Mouse (Mus musculus) liver, postnatal 0 days (tissue): Measurements from ENCODE around the gene Hoxc11.

ENCODE experiments used
- CTCF ChIP-seq: sonication (generic); IDR thresholded peaks from 2 replicates; pipeline ENCODE4 v1.5.1; 2016; ENCODE audit warnings: antibody characterized with exemption, low read depth
- EP300 ChIP-seq: IDR thresholded peaks from 2 replicates; pipeline ENCODE4 v1.6.1; 2016; ENCODE audit warnings: antibody characterized with exemption, low read depth, mild to moderate bottlenecking

GRCm38 (mm10) chr15:102934438-102934837, 19.8 kb upstream of the Hoxc11 start:
- TF ChIP-seq CTCF = no peak
- TF ChIP-seq EP300 = no peak
